Mouse (Mus musculus): ENCODE measurements at regions not wholly inside any gene's neighbourhood (a gene's known extent, or its start where the extent isn't known, plus 50 kb on each side); places are given as distances from the start of the nearest gene placed in this dataset.
A peak's percentile ranks its signal among the peaks of the same experiment; 100 is the strongest.

DNA sequence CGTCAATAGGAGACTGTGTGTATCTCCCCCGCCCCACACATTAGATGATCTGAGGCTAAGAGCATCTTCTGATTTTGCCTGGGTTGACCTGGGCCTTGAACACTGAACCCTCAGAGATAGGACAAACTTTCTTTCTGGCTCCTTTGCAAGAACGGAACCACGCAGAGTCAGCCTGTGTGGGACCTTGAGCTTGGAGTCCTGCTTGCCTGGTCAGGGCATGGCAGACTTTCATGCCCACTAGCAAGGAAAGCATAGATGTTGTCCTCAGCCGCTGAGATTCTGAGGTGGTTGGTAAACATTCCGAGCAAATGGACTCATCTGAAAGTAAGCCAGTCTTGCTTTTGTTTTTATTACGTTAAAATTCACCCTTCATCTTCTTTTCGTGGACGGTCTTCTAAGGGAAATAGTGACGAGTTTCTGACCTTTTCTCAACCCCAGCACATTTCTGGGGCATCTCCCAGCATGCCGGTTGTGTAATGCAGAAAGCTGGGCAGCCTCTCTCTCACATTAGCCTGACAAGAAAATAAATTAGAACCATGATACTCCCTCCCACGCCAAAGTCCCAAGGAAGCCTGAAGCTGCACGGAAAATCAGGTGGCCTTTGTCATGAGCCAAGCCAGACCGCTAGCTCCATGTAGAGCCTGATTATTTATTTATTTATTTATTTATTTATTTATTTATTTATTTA lies 79.2 kb upstream of the Ppm1b start:
- Histone ChIP-seq H3K36me3 (ENCODE audit: control insufficient read depth, insufficient read depth, low read length) (no peaks in the 10 kb centered on the region), H3K27ac (ENCODE audit: low read depth, low read length) (no peak overlapping the region), H3K9ac (replicated peaks; ENCODE audit: low read depth, low read length) (no peak overlapping the region), H3K27me3 (ENCODE audit: control insufficient read depth, insufficient read depth, low read length) (no peaks in the 10 kb centered on the region), H3K4me2 (ENCODE audit: low read depth, low read length) (no peak overlapping the region), H3K4me1 (ENCODE audit: control insufficient read depth, insufficient read depth, low read length) (no peaks in the 10 kb centered on the region), H3K9me3 (ENCODE audit: control insufficient read depth, low read length) (no peaks in the 10 kb centered on the region), H3K4me3 (ENCODE audit: low read depth, low read length) (no peak overlapping the region)
- 71% methylated on average over 14 of the region's 14 CpGs for WGBS
- ATAC-seq (ENCODE audit: low read depth) = peak; percentile 49

GRCm38 (mm10) chr17:84877864-84878224 lies 78.7 kb upstream of the Ppm1b start:
- Histone ChIP-seq H3K4me3 (ENCODE audit: low read depth, low read length) (no peak overlapping the region), H3K9ac (replicated peaks; ENCODE audit: low read depth, low read length) (no peak overlapping the region), H3K36me3 (ENCODE audit: control insufficient read depth, insufficient read depth, low read length) (no peaks in the 10 kb centered on the region), H3K9me3 (ENCODE audit: control insufficient read depth, low read length) (no peaks in the 10 kb centered on the region), H3K4me1 (ENCODE audit: control insufficient read depth, insufficient read depth, low read length) (no peaks in the 10 kb centered on the region), H3K4me2 (ENCODE audit: low read depth, low read length) (peak overlapping the region; percentile 21; the same call in 1 of the 2 replicates), H3K27me3 (ENCODE audit: control insufficient read depth, insufficient read depth, low read length) (no peaks in the 10 kb centered on the region), H3K27ac (ENCODE audit: low read depth, low read length) (no peak overlapping the region)
- 20% methylated on average over 10 of the region's 10 CpGs for WGBS
- ATAC-seq (ENCODE audit: low read depth) = peak; percentile 51

GRCm38 (mm10) chr17:84878316-84878715 lies 78.2 kb upstream of the Ppm1b start:
- Histone ChIP-seq H3K27ac (ENCODE audit: low read depth, low read length) (no peak overlapping the region), H3K9me3 (ENCODE audit: control insufficient read depth, low read length) (no peaks in the 10 kb centered on the region), H3K27me3 (ENCODE audit: control insufficient read depth, insufficient read depth, low read length) (no peaks in the 10 kb centered on the region), H3K4me2 (ENCODE audit: low read depth, low read length) (peak overlapping the region; percentile 21; the same call in 1 of the 2 replicates), H3K9ac (replicated peaks; ENCODE audit: low read depth, low read length) (no peak overlapping the region), H3K4me3 (ENCODE audit: low read depth, low read length) (no peak overlapping the region), H3K4me1 (ENCODE audit: control insufficient read depth, insufficient read depth, low read length) (no peaks in the 10 kb centered on the region), H3K36me3 (ENCODE audit: control insufficient read depth, insufficient read depth, low read length) (no peaks in the 10 kb centered on the region)
- no peak for ATAC-seq (ENCODE audit: low read depth)
- whole genome bisulfite sequencing = 88% methylated on average over 5 of the region's 5 CpGs

DNA sequence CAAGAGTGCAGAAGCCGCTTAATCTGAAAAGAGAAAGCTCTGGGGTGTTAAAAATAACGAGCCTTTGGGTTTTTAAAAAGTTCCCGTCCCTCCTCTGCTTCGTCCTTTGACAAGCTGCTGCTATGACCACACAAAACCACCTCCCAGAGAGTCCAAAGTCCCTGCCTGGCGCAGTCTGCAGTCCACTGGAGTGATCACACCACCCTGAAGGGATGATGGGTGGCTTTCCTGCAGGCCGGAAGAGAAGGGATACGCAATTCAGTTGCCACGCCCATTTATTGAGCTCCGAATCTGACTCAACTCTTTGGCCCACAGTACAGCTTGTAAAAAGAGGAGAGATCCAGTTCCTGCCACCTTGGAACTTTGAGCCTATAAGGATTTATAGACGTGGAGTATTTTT lies 77.4 kb upstream of the Ppm1b start:
- no peak overlapping the region for H3K9ac ChIP-seq (replicated peaks; ENCODE audit: low read depth, low read length)
- no peaks in the 10 kb centered on the region for H3K36me3 ChIP-seq (ENCODE audit: control insufficient read depth, insufficient read depth, low read length)
- ATAC-seq (ENCODE audit: low read depth) = no peak
- H3K27me3 ChIP-seq (ENCODE audit: control insufficient read depth, insufficient read depth, low read length) = no peaks in the 10 kb centered on the region
- 82% methylated on average over 10 of the region's 10 CpGs for WGBS
- no peak overlapping the region for H3K4me3 ChIP-seq (ENCODE audit: low read depth, low read length)
- H3K4me1 ChIP-seq (ENCODE audit: control insufficient read depth, insufficient read depth, low read length) = no peaks in the 10 kb centered on the region
- H3K9me3 ChIP-seq (ENCODE audit: control insufficient read depth, low read length) = no peaks in the 10 kb centered on the region
- H3K27ac ChIP-seq (ENCODE audit: low read depth, low read length) = no peak overlapping the region
- no peak overlapping the region for H3K4me2 ChIP-seq (ENCODE audit: low read depth, low read length)

DNA sequence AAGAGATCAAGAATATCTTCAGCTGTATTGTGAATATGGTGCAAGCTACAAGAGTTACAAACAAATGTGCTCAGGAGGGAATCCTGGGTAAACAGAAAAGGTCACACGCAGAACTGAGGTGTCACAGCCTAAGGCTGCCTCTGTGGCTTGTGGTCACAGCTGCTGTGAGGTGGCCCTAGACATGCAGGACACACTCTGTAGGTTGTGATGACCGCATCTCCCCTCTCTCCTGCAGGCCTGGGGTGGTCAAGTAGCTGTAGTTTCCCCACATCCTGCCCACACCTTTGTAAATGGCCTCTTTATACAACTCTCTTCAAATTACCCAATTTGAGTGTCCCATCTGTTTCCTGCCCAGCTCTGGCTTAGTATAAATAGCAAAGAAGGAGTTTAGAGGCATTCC lies 75.6 kb upstream of the Ppm1b start:
- WGBS = 82% methylated on average over 2 of the region's 2 CpGs
- Histone ChIP-seq H3K27ac (ENCODE audit: low read depth, low read length) (no peak overlapping the region), H3K4me2 (ENCODE audit: low read depth, low read length) (no peak overlapping the region), H3K36me3 (ENCODE audit: control insufficient read depth, insufficient read depth, low read length) (no peaks in the 10 kb centered on the region), H3K9me3 (ENCODE audit: control insufficient read depth, low read length) (no peaks in the 10 kb centered on the region), H3K4me1 (ENCODE audit: control insufficient read depth, insufficient read depth, low read length) (no peaks in the 10 kb centered on the region), H3K9ac (replicated peaks; ENCODE audit: low read depth, low read length) (no peak overlapping the region), H3K4me3 (ENCODE audit: low read depth, low read length) (no peak overlapping the region), H3K27me3 (ENCODE audit: control insufficient read depth, insufficient read depth, low read length) (no peaks in the 10 kb centered on the region)
- no peak for ATAC-seq (ENCODE audit: low read depth)

DNA sequence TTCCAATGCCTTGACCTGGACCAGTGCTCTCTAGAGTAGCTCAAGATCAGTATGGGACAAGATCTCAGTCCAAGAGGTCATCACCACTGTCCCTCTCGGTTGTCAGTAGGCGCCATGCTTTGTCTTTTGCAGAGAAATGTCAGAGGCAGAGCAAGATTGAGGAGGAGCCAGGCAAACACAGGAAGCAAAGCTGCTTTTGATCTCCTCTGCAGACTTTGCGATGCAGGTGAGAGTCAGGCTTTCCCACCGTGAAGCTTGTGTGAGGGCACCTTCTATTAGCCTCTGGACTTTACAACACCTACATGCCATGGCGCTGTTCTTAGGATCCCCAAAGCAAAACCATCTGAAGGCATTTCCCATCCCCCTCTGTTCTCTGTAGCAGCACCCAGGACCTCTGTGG lies 68.0 kb upstream of the Ppm1b start:
- Histone ChIP-seq H3K27me3 (ENCODE audit: control insufficient read depth, insufficient read depth, low read length) (no peaks in the 10 kb centered on the region), H3K4me1 (ENCODE audit: control insufficient read depth, insufficient read depth, low read length) (no peaks in the 10 kb centered on the region), H3K4me3 (ENCODE audit: low read depth, low read length) (no peak overlapping the region), H3K9ac (replicated peaks; ENCODE audit: low read depth, low read length) (no peak overlapping the region), H3K9me3 (ENCODE audit: control insufficient read depth, low read length) (no peaks in the 10 kb centered on the region), H3K36me3 (ENCODE audit: control insufficient read depth, insufficient read depth, low read length) (no peaks in the 10 kb centered on the region), H3K27ac (ENCODE audit: low read depth, low read length) (no peak overlapping the region), H3K4me2 (ENCODE audit: low read depth, low read length) (no peak overlapping the region)
- 91% methylated on average over 5 of the region's 5 CpGs for WGBS
- ATAC-seq (ENCODE audit: low read depth) = no peak

GRCm38 (mm10) chr17:84890871-84891599 lies 65.5 kb upstream of the Ppm1b start:
- no peaks in the 10 kb centered on the region for H3K4me1 ChIP-seq (ENCODE audit: control insufficient read depth, insufficient read depth, low read length)
- H3K4me3 ChIP-seq (ENCODE audit: low read depth, low read length) = no peak overlapping the region
- 78% methylated on average over 12 of the region's 12 CpGs for whole genome bisulfite sequencing
- H3K9me3 ChIP-seq (ENCODE audit: control insufficient read depth, low read length) = no peaks in the 10 kb centered on the region
- no peak for ATAC-seq (ENCODE audit: low read depth)
- H3K9ac ChIP-seq (replicated peaks; ENCODE audit: low read depth, low read length) = no peak overlapping the region
- no peaks in the 10 kb centered on the region for H3K36me3 ChIP-seq (ENCODE audit: control insufficient read depth, insufficient read depth, low read length)
- no peak overlapping the region for H3K4me2 ChIP-seq (ENCODE audit: low read depth, low read length)
- no peaks in the 10 kb centered on the region for H3K27me3 ChIP-seq (ENCODE audit: control insufficient read depth, insufficient read depth, low read length)
- no peak overlapping the region for H3K27ac ChIP-seq (ENCODE audit: low read depth, low read length)

- Histone ChIP-seq H3K9me3 (ENCODE audit: control insufficient read depth, low read length) (no peaks in the 10 kb centered on the region), H3K27me3 (ENCODE audit: control insufficient read depth, insufficient read depth, low read length) (no peaks in the 10 kb centered on the region), H3K27ac (ENCODE audit: low read depth, low read length) (no peak overlapping the region), H3K4me2 (ENCODE audit: low read depth, low read length) (no peak overlapping the region), H3K36me3 (ENCODE audit: control insufficient read depth, insufficient read depth, low read length) (no peaks in the 10 kb centered on the region), H3K4me3 (ENCODE audit: low read depth, low read length) (no peak overlapping the region), H3K9ac (replicated peaks; ENCODE audit: low read depth, low read length) (no peak overlapping the region), H3K4me1 (ENCODE audit: control insufficient read depth, insufficient read depth, low read length) (no peaks in the 10 kb centered on the region)
- ATAC-seq (ENCODE audit: low read depth) = no peak
- WGBS = 83% methylated on average over 16 of the region's 16 CpGs
Measured at GRCm38 (mm10) chr17:84893273-84894033, 63.1 kb upstream of the Ppm1b start.

- Histone ChIP-seq H3K27me3 (ENCODE audit: control insufficient read depth, insufficient read depth, low read length) (no peaks in the 10 kb centered on the region), H3K9ac (replicated peaks; ENCODE audit: low read depth, low read length) (no peak overlapping the region), H3K4me1 (ENCODE audit: control insufficient read depth, insufficient read depth, low read length) (no peaks in the 10 kb centered on the region), H3K36me3 (ENCODE audit: control insufficient read depth, insufficient read depth, low read length) (no peaks in the 10 kb centered on the region), H3K9me3 (ENCODE audit: control insufficient read depth, low read length) (no peaks in the 10 kb centered on the region), H3K4me3 (ENCODE audit: low read depth, low read length) (no peak overlapping the region), H3K27ac (ENCODE audit: low read depth, low read length) (no peak overlapping the region), H3K4me2 (ENCODE audit: low read depth, low read length) (no peak overlapping the region)
- no peak for ATAC-seq (ENCODE audit: low read depth)
- WGBS = 83% methylated on average over 3 of the region's 3 CpGs
Measured at GRCm38 (mm10) chr17:84895526-84895925, 61.0 kb upstream of the Ppm1b start.

Measured in neural tube, embryonic 14.5 days (tissue).